Mouse (Mus musculus): ENCODE measurements around the gene Tpd52l2. TPM values are rescaled to one million over a fixed set of nuclear protein-coding genes. Genes with fewer than 3 reads are reported as not detected.
"Not testable (repeated sequence)": the region's sequence is repeated elsewhere in the genome, so short reads cannot be mapped to it uniquely, and the experiment has no call there.

Tpd52l2 gene
- polyA plus RNA-seq, 1 experiment, result 47.3 TPM

DNA sequence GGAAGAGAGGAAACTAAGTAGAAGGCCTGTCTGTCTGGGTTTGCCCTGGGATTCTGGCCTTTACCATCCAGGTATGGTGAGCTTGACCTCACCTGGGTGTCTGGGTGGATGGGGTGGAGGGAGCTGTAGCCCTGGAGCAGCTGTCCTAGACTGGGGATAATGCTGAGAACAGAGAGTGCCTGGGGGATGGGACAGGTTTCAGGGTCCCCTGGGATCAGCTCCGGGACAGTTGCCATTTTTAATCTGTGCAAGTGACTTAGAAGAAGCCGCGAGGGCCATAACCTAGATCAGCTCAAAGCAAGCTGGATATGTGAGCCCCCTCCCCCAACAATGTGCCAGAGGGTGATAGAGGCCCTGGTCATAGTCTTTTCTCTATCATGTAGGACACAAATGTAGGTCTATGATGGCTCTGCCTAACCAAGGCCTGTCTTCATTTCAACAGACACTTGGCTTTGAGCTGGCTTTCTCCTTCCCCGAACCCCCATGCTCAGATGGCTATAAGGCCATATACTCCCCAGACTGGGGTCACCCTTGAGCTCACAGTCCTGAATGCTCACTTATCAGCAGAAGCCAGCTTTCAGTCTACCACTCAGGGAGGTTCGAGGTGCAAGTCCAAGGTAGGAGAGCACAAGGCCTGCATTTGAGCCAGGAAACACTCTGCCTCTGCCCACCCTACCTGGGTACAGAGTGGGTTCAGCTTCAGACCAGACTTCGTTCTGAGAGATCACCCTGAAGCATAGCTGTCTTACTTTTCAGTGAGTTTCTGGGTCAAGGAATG lies 12.3 kb upstream of the Tpd52l2 start:
- no peak overlapping the region for H3K4me3 ChIP-seq (replicated peaks; ENCODE audit: extremely low read depth, low read depth, low read length)
- H3K4me1 ChIP-seq (ENCODE audit: control insufficient read depth, insufficient read depth, low read length), result peaks cover 4% of the 10 kb centered on the region
- 86% methylated on average over 6 of the region's 6 CpGs for WGBS
- TF ChIP-seq POLR2A (IDR thresholded peaks at IDR 0.05; ENCODE audit: borderline replicate concordance, extremely low read depth, low read depth, low read length) (no peak), CTCF (IDR thresholded peaks at IDR 0.05; ENCODE audit: insufficient read depth, low read length) (no peak)
- no peak for DNase-seq

DNA sequence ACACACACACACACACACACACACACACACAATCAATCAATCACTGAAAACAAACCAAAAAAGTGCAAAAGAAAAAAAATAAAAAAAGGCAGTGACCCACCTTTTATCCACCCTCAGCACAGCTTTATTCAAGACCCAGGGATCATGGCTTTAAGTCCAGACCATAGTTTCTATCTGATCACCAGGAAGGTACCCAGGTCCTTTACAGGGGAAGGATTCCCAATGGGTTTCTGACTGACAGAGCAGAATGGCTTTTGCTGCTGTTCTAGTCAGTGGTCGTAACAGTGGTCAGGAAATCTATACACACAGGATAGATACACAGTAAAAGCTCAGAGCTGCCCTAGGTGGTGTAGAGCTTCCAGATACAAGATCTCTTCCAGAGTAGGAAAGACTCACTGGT lies 11.2 kb upstream of the Tpd52l2 start:
- no peak for DNase-seq
- 44% methylated on average over 1 of the region's 1 CpGs for WGBS
- TF ChIP-seq POLR2A (IDR thresholded peaks at IDR 0.05; ENCODE audit: borderline replicate concordance, extremely low read depth, low read depth, low read length) (no peak), CTCF (IDR thresholded peaks at IDR 0.05; ENCODE audit: insufficient read depth, low read length) (no peak)

GRCm38 (mm10) chr2:181487338-181488277 lies 9.3 kb upstream of the Tpd52l2 start:
- no peak for DNase-seq
- Histone ChIP-seq H3K4me3 (replicated peaks; ENCODE audit: extremely low read depth, low read depth, low read length) (no peak overlapping the region), H3K4me1 (ENCODE audit: control insufficient read depth, insufficient read depth, low read length) (peaks cover 4% of the 10 kb centered on the region)
- 22% methylated on average over 5 of the region's 5 CpGs for WGBS
- TF ChIP-seq CTCF (IDR thresholded peaks at IDR 0.05; ENCODE audit: insufficient read depth, low read length) (no peak), POLR2A (IDR thresholded peaks at IDR 0.05; ENCODE audit: borderline replicate concordance, extremely low read depth, low read depth, low read length) (no peak)

More for the DNA sequence above, 11.2 kb upstream of the Tpd52l2 start:
- peaks cover 4% of the 10 kb centered on the region for H3K4me1 ChIP-seq (ENCODE audit: control insufficient read depth, insufficient read depth, low read length)
- H3K4me3 ChIP-seq (replicated peaks; ENCODE audit: extremely low read depth, low read depth, low read length), result no peak overlapping the region

- DNase-seq, result no peak
- no peak overlapping the region for H3K4me3 ChIP-seq (replicated peaks; ENCODE audit: extremely low read depth, low read depth, low read length)
- no peaks in the 10 kb centered on the region for H3K4me1 ChIP-seq (ENCODE audit: control insufficient read depth, insufficient read depth, low read length)
These were observed 5.3 kb upstream of the Tpd52l2 start for GRCm38 (mm10) chr2:181491432-181492205.

DNA sequence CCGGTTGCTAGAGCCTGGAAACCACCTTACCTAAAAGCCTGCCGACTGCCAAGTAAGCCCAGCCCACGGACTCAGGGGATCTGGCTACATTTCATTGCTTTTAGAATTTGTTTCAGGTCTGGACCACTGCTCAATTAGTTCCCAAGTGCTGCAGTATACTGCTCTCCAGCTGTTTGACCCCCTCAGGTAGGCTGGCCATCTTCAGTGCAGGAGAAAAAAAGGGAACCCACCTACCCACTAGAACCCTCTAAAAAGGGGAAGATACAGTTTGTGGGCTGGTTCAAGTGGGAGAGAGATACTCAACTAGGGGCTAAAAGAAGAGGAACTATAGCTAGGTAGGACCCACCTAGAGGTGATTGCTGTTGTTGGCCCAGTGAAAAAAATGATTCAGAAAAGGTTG lies 4.7 kb upstream of the Tpd52l2 start:
- H3K4me3 ChIP-seq (replicated peaks; ENCODE audit: extremely low read depth, low read depth, low read length), result no peak overlapping the region
- H3K4me1 ChIP-seq (ENCODE audit: control insufficient read depth, insufficient read depth, low read length), result no peaks in the 10 kb centered on the region
- no peak for DNase-seq
- TF ChIP-seq CTCF (IDR thresholded peaks at IDR 0.05; ENCODE audit: insufficient read depth, low read length), result no peak
- no peak for TF ChIP-seq POLR2A (IDR thresholded peaks at IDR 0.05; ENCODE audit: borderline replicate concordance, extremely low read depth, low read depth, low read length)
- 44% methylated on average over 3 of the region's 3 CpGs for WGBS

More at GRCm38 (mm10) chr2:181491432-181492205, 5.3 kb upstream of the Tpd52l2 start:
- TF ChIP-seq CTCF (IDR thresholded peaks at IDR 0.05; ENCODE audit: insufficient read depth, low read length) (no peak), POLR2A (IDR thresholded peaks at IDR 0.05; ENCODE audit: borderline replicate concordance, extremely low read depth, low read depth, low read length) (no peak)
- WGBS, result 28% methylated on average over 7 of the region's 7 CpGs

DNA sequence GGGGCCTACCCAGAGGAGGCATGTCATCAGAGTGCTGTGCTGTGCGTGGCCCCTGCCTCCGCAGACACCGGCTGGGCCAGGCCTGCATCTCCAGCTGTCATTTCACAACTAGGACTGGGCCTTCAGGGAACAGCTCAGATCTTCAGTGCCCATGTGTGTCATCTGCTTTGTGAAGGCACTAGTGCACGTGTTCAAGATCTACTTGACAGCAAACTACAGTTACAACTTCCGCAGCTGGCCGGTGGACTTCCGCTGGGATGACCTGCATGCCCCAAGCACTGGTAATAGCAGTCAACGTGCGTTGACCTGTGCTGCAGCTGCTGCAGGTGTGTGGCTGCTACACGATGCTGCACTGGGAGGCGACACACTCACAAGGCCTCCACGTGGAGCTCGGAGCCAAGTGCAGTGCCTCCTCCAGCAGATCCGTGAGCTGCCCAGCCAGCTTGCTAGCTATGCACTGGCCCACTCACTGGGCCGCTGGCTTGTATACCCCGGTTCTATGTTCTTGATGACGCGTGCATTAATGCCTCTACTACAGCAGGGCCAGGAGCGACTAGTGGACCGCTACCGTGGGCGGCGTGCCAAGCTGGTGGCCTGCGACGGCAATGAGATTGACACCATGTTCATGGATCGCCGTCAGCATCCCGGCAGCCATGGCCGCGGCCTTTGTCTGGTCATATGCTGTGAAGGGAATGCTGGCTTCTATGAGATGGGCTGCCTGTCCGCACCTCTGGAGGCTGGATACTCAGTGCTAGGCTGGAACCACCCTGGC lies 3.6 kb upstream of the Tpd52l2 start, which contains the start of gene Abhd16b:
Abhd16b (plus strand) TSS at position 51 of the 772 bp plus-strand sequence.
- H3K4me3 ChIP-seq (replicated peaks; ENCODE audit: extremely low read depth, low read depth, low read length), result no peak within 1 kb of the TSS
- TF ChIP-seq POLR2A (IDR thresholded peaks at IDR 0.05; ENCODE audit: borderline replicate concordance, extremely low read depth, low read depth, low read length) (no peak), CTCF (IDR thresholded peaks at IDR 0.05; ENCODE audit: insufficient read depth, low read length) (no peak)
- DNase-seq, result no peak
- 0 out of 2 replicates have a peak, but pooled peaks cover 2% of the 10 kb centered on the region for H3K4me1 ChIP-seq (ENCODE audit: control insufficient read depth, insufficient read depth, low read length)
- 85% methylated on average over 31 of the region's 31 CpGs for WGBS

- DNase-seq, result no peak
- 0 out of 2 replicates have a peak, but pooled peaks cover 2% of the 10 kb centered on the region for H3K4me1 ChIP-seq (ENCODE audit: control insufficient read depth, insufficient read depth, low read length)
- no peak overlapping the region for H3K4me3 ChIP-seq (replicated peaks; ENCODE audit: extremely low read depth, low read depth, low read length)
- TF ChIP-seq POLR2A (IDR thresholded peaks at IDR 0.05; ENCODE audit: borderline replicate concordance, extremely low read depth, low read depth, low read length) (no peak), CTCF (IDR thresholded peaks at IDR 0.05; ENCODE audit: insufficient read depth, low read length) (no peak)
- WGBS, result 64% methylated on average over 26 of the region's 26 CpGs
These were observed 2.5 kb upstream of the Tpd52l2 start for GRCm38 (mm10) chr2:181494266-181494945.

- DNase-seq; H3K4me1 ChIP-seq (ENCODE audit: control insufficient read depth, insufficient read depth, low read length); H3K4me3 ChIP-seq (replicated peaks; ENCODE audit: extremely low read depth, low read depth, low read length): not testable (repeated sequence)
- 39% methylated on average over 8 of the region's 8 CpGs for WGBS
These were observed 1.1 kb upstream of the Tpd52l2 start for GRCm38 (mm10) chr2:181495845-181496244.
